39 mouse cellular contexts compared by ENCODE assay signal in genomic region chr6:122543574-122543973, GRCm38 (mm10). TPM values are rescaled to one million over a fixed set of nuclear protein-coding genes. Genes with fewer than 3 reads are reported as not detected.
"Had no signal": no experiment of that assay in that cellular context is flagged by ENCODE, and none has a peak within 500 bp of the region (broad histone marks: within the 10 kb centered on the region; RNA-seq: fewer than 3 reads in every experiment).

No protein-coding gene starts in this region.

- H3K9ac ChIP-seq: heart, embryonic 12.5 days; hindbrain, embryonic 13.5 days; hindbrain, embryonic 15.5 days; kidney, embryonic 15.5 days; limb, embryonic 13.5 days; limb, embryonic 15.5 days had no signal

- H3K9me3 ChIP-seq: heart, embryonic 10.5 days; heart, embryonic 12.5 days; hindbrain, embryonic 13.5 days; hindbrain, embryonic 15.5 days; kidney, embryonic 15.5 days; limb, embryonic 13.5 days; limb, embryonic 15.5 days had no signal

- H3K36me3 ChIP-seq: heart, embryonic 10.5 days; heart, embryonic 12.5 days; hindbrain, embryonic 13.5 days; hindbrain, embryonic 15.5 days; kidney, embryonic 15.5 days; limb, embryonic 13.5 days; limb, embryonic 15.5 days had no signal

- H3K27ac ChIP-seq: gastrocnemius, adult 2 months; heart, embryonic 10.5 days; hindbrain, embryonic 13.5 days; hindbrain, embryonic 15.5 days; hindbrain, postnatal 0 days; kidney, embryonic 15.5 days; kidney, postnatal 0 days; limb, embryonic 13.5 days; limb, embryonic 15.5 days had no signal

- ATAC-seq: intestine, embryonic 16.5 days had no signal

- H3K4me3 ChIP-seq: gastrocnemius, adult 2 months; heart, embryonic 10.5 days; heart, embryonic 12.5 days; hindbrain, embryonic 13.5 days; hindbrain, embryonic 15.5 days; kidney, embryonic 15.5 days; limb, embryonic 13.5 days; limb, embryonic 15.5 days had no signal

- H3K4me2 ChIP-seq: heart, embryonic 12.5 days; hindbrain, embryonic 13.5 days; hindbrain, embryonic 15.5 days; kidney, embryonic 15.5 days; limb, embryonic 13.5 days; limb, embryonic 15.5 days had no signal

- H3K27me3 ChIP-seq: heart, embryonic 12.5 days; hindbrain, embryonic 13.5 days; hindbrain, embryonic 15.5 days; kidney, embryonic 15.5 days; limb, embryonic 13.5 days; limb, embryonic 15.5 days had no signal

- DNase-seq: gastrocnemius, adult 2 months; gastrocnemius, postnatal 10 days; gastrocnemius, postnatal 25 days; heart, adult 18-20 months; heart, postnatal 10 days; heart, postnatal 36 days; kidney, adult 11 months; kidney, adult 2 months; kidney, adult 9 months; kidney, postnatal 14 days; kidney, postnatal 36 days; layer of hippocampus, adult 9-11 months; layer of hippocampus, postnatal 36 days; left cerebral cortex, postnatal 4 days had no signal

- H3K4me1 ChIP-seq: heart, embryonic 10.5 days; hindbrain, embryonic 13.5 days; hindbrain, embryonic 15.5 days; kidney, embryonic 15.5 days had no signal

RNA-seq across cellular contexts. Expression of gene Aicda, which starts 10.0 kb away (rescaled TPM):
- total RNA-seq: gastrocnemius, adult 2 months; gastrocnemius, postnatal 10 days; gastrocnemius, postnatal 25 days; heart, adult 18-20 months; heart, adult 8-10 months; heart, postnatal 10 days; heart, postnatal 36 days; hematopoietic stem cell, adult 5-6 weeks; layer of hippocampus, adult 18-20 months; layer of hippocampus, adult 8-10 months; layer of hippocampus, postnatal 14 days; layer of hippocampus, postnatal 36 days; left cerebral cortex, adult 18-20 months; left cerebral cortex, adult 8-10 months; left cerebral cortex, postnatal 10 days; left cerebral cortex, postnatal 25 days; liver, adult 2 months had no signal
- polyA plus RNA-seq: frontal cortex, adult 2 months; gonadal fat pad, adult 2 months; heart, embryonic 10.5 days; heart, embryonic 12.5 days; heart, embryonic 14.5 days; heart, embryonic 16.5 days; hindbrain, embryonic 11.5 days; intestine, embryonic 16.5 days; kidney, adult 2 months; kidney, embryonic 15.5 days; kidney, postnatal 0 days; liver, adult 2 months had no signal

RNA-seq across cellular contexts. Expression of gene Mfap5, which starts 37.9 kb away (rescaled TPM):
- total RNA-seq: hematopoietic stem cell, adult 5-6 weeks; layer of hippocampus, adult 18-20 months; layer of hippocampus, postnatal 36 days had no signal
- polyA plus RNA-seq: liver, adult 2 months had no signal

RNA-seq across cellular contexts. Expression of gene Rimklb, which starts 45.0 kb away (rescaled TPM):
- total RNA-seq: hematopoietic stem cell, adult 5-6 weeks; liver, adult 2 months had no signal
- polyA plus RNA-seq: liver, adult 2 months had no signal
